Mouse (Mus musculus): Measurements from ENCODE around the gene Ppy.

- TF ChIP-seq CTCF (IDR thresholded peaks at IDR 0.05; ENCODE audit: extremely low read depth, insufficient read length, insufficient replicate concordance, low read depth, low read length) (no peak), POLR2A (IDR thresholded peaks at IDR 0.05; ENCODE audit: low read depth, low read length) (no peak)
These were observed 15.1 kb upstream of the Ppy start for GRCm38 (mm10) chr11:102116241-102116640.
